Mouse (Mus musculus) liver, embryonic 11.5 days (tissue): ENCODE data around the gene St3gal5. TPM values are rescaled to one million over a fixed set of nuclear protein-coding genes. Genes with fewer than 3 reads are reported as not detected.

Experiments
- ATAC-seq: fragments of 200-750 bp; cut with Nextera tagmentation; replicated peaks from 2 replicates; pipeline ENCODE4 v1.8.0; 2017; ENCODE audit warnings: moderate number of reproducible peaks, mild to moderate bottlenecking, moderate TSS enrichment, moderate library complexity; ENCODE audit not compliant: low FRiP score
- DNase-seq: peaks from one replicate; pipeline ENCODE4 v3.0.0-alpha.2; 2017; ENCODE audit warnings: low spot score
- H3K27ac ChIP-seq: fragments of 300-500 bp; sonication (generic); 2 replicates; pipeline ENCODE4 v1.5.1; 2014; ENCODE audit warnings: mild to moderate bottlenecking, low read depth, low read length, control low read depth
- H3K27me3 ChIP-seq: fragments of 300-500 bp; sonication (generic); replicated peaks from 2 replicates; pipeline ENCODE4 v1.6.1; 2014; ENCODE audit warnings: low read length, mixed read lengths; ENCODE audit not compliant: control insufficient read depth, insufficient read depth
- H3K36me3 ChIP-seq: fragments of 300-500 bp; sonication (generic); 2 replicates; pipeline ENCODE4 v1.6.1; 2014; ENCODE audit warnings: mild to moderate bottlenecking, low read length, moderate library complexity, mixed read lengths; ENCODE audit not compliant: control insufficient read depth, insufficient read depth
- H3K4me1 ChIP-seq: fragments of 300-500 bp; sonication (generic); replicated peaks from 2 replicates; pipeline ENCODE4 v1.6.1; 2014; ENCODE audit warnings: low read length, mixed read lengths; ENCODE audit not compliant: control insufficient read depth, insufficient read depth
- H3K4me2 ChIP-seq: fragments of 300-500 bp; sonication (generic); 2 replicates; pipeline ENCODE4 v1.6.1; 2014; ENCODE audit warnings: mild to moderate bottlenecking, control low read depth, moderate library complexity
- H3K4me3 ChIP-seq: fragments of 300-500 bp; sonication (generic); 2 replicates; pipeline ENCODE4 v1.5.1; 2014; ENCODE audit warnings: low read depth, low read length, control low read depth
- H3K9ac ChIP-seq: fragments of 300-500 bp; sonication (generic); 2 replicates; pipeline ENCODE4 v1.6.1; 2014; ENCODE audit warnings: low read depth, low read length, control low read depth
- H3K9me3 ChIP-seq: fragments of 300-500 bp; sonication (generic); 2 replicates; pipeline ENCODE4 v1.6.1; 2016; ENCODE audit warnings: low read length, inconsistent platforms, mixed read lengths; ENCODE audit not compliant: control insufficient read depth
- WGBS: fragments of 180-500 bp; shearing (Covaris S2); extraction: QIAGEN DNeasy Blood & Tissue Kit; methylation state at CpG from one replicate; pipeline ENCODE4 v1.1.7; 2014; 5-methylcytosine and 5-hydroxymethylcytosine counted together
- polyA plus RNA-seq: library from polyadenylated mRNA; unstranded; fragments of >200 nt; fragmentation: Nextera tagmentation; extraction: Ambion mirVana; gene quantifications from 2 replicates; pipeline ENCODE4 v1.2.1, GENCODE M21; 2014

The St3gal5 gene
- polyA plus RNA-seq, 1 experiment from 2014 or later, result 109 TPM

DNA sequence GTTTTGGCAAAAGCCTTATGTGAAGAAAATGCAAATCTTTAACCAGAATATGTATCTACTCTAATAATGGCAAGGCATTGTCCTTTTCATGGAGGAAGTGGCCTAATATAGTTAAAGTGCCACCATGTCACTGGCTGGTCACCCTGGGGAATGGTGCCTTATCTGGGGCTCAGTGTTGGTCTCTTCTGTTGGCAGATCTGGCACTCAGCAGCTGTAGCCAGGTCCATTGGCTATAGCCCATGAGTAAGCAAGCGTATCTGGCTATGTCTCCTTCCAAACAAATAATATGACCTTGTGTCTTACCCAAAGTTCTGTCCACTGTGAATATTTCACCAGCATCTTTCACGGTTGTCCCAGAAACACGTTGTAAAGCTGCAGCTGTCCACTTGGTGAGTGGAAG is 74.0 kb downstream of the St3gal5 start:
- H3K27ac ChIP-seq, result no peak overlapping the region
- no peaks in the 10 kb centered on the region for H3K36me3 ChIP-seq
- ATAC-seq, result no peak
- H3K4me2 ChIP-seq, result no peak overlapping the region
- H3K9me3 ChIP-seq, result no peaks in the 10 kb centered on the region
- no peak overlapping the region for H3K4me3 ChIP-seq
- no peaks in the 10 kb centered on the region for H3K27me3 ChIP-seq
- H3K4me1 ChIP-seq, result no peaks in the 10 kb centered on the region
- no peak for DNase-seq
- 78% methylated on average over 3 of the region's 3 CpGs for WGBS
- H3K9ac ChIP-seq, result no peak overlapping the region

DNA sequence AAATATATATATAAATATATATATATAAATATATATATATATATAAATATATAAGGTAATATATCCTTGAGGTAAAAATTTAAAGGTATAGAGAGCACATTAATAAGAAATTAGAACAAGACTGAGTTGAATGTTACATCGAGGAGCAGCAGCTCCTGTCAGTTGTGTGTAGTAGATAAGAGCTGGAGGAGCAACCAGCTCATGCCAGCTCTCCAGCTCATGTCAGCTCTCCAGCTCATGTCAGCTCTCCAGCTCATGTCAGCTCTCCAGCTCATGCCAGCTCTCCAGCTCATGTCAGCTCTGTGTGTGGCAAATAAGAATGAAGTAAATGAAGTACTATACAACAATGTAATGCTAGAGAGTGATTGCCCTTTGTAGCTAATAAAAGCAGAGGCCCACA is 76.0 kb downstream of the St3gal5 start:
- no peaks in the 10 kb centered on the region for H3K9me3 ChIP-seq
- H3K4me2 ChIP-seq, result no peak overlapping the region
- H3K4me1 ChIP-seq, result no peaks in the 10 kb centered on the region
- H3K4me3 ChIP-seq, result no peak overlapping the region
- no peak overlapping the region for H3K27ac ChIP-seq
- DNase-seq (no peak), ATAC-seq (no peak; the same call in 1 of the 2 replicates)
- 36% methylated on average over 1 of the region's 1 CpGs for WGBS
- H3K27me3 ChIP-seq, result no peaks in the 10 kb centered on the region
- no peak overlapping the region for H3K9ac ChIP-seq
- H3K36me3 ChIP-seq, result no peaks in the 10 kb centered on the region

DNA sequence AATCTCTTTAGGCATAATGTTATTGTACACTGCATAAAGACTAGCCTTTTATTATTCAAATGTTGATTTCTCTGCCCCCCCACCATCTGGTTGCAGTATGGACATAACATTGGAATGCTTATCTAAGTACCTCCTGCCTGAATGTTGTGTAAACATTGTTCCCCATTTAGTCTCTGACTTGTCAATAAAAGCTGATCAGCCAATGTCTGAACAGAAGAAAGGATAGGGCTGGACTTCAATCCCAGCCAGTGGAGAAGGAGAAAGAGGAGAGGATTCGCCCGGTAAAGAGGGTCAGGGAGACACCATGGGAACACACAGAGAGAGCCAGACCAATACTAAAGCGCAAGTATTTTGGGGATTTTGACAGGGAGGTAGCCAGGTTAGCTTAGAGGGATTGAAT is 78.0 kb downstream of the St3gal5 start:
- ATAC-seq (no peak), DNase-seq (no peak)
- Histone ChIP-seq H3K9me3 (no peaks in the 10 kb centered on the region), H3K9ac (no peak overlapping the region), H3K4me2 (no peak overlapping the region), H3K4me3 (no peak overlapping the region), H3K27ac (no peak overlapping the region), H3K27me3 (no peaks in the 10 kb centered on the region), H3K36me3 (no peaks in the 10 kb centered on the region), H3K4me1 (no peaks in the 10 kb centered on the region)
- WGBS, result 54% methylated on average over 3 of the region's 3 CpGs

DNA sequence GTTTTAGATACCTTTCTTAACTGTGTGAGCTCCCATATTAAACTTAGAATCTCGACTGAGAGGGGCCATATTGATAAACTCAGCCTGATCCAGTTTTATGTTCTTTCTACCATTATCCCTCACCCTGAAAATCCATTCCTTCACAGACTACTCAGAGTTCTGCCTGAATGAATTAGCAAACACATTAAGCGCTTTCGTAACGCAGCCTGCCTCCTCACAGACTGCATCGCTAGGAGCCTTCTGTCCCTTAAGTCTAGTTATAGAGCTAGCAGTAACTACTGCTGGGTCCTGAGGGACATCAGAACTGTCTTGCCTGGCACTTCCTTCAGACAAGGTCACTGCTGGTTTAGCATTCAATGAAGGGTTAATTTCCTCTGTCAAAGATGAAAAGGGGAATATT is 78.6 kb downstream of the St3gal5 start:
- DNase-seq (no peak), ATAC-seq (no peak)
- Histone ChIP-seq H3K4me3 (no peak overlapping the region), H3K4me1 (no peaks in the 10 kb centered on the region), H3K27me3 (no peaks in the 10 kb centered on the region), H3K4me2 (no peak overlapping the region), H3K36me3 (no peaks in the 10 kb centered on the region), H3K9me3 (no peaks in the 10 kb centered on the region), H3K9ac (no peak overlapping the region), H3K27ac (no peak overlapping the region)
- WGBS, result 81% methylated on average over 5 of the region's 5 CpGs

DNA sequence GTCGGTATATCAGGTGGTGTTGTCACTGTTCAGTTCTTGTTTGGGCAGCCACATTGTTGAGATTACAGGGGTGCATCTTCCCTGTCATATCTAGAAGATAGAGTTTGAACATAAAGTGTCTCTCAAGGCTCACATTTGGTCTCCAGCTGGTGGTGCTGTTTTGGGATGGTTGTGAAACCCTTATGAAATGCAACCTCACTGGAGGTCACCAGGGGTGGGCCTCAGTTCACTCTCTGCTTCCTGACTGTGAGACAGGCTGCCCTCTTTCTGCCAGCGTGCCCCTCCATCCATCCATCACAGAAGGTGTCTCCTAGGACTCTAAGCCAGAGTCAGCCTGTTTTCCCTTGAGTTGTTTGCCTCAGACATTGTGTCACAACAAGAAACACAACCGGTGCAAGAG is 80.0 kb downstream of the St3gal5 start:
- no peak for DNase-seq
- no peaks in the 10 kb centered on the region for H3K36me3 ChIP-seq
- H3K4me3 ChIP-seq, result no peak overlapping the region
- H3K9ac ChIP-seq, result no peak overlapping the region
- no peaks in the 10 kb centered on the region for H3K27me3 ChIP-seq
- 62% methylated on average over 3 of the region's 3 CpGs for WGBS
- ATAC-seq, result no peak
- no peaks in the 10 kb centered on the region for H3K4me1 ChIP-seq
- H3K9me3 ChIP-seq, result no peaks in the 10 kb centered on the region
- no peak overlapping the region for H3K4me2 ChIP-seq
- no peak overlapping the region for H3K27ac ChIP-seq

DNA sequence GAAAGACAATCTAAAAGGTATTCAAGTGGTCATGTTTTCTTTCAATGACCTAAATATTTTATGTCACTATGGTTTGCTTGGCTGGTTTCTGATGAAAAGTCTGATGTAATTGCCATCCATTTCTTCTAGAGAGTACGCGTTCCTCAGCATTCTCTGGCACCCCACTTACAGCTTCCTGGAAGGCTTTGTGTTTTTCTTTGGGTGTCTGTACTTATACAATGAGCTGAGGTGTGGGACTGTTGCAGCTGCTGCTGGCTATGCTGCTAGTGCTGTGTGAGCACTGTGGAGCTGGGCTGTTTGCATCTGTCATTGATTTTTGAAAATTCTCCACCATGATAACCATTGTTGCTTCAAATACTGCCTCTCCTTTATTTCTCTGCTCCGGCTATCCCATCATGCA is 81.6 kb downstream of the St3gal5 start:
- no peaks in the 10 kb centered on the region for H3K9me3 ChIP-seq
- H3K27ac ChIP-seq, result no peak overlapping the region
- no peak overlapping the region for H3K4me3 ChIP-seq
- 92% methylated on average over 3 of the region's 3 CpGs for WGBS
- no peak for ATAC-seq
- H3K9ac ChIP-seq, result no peak overlapping the region
- H3K27me3 ChIP-seq, result no peaks in the 10 kb centered on the region
- H3K4me2 ChIP-seq, result no peak overlapping the region
- no peaks in the 10 kb centered on the region for H3K36me3 ChIP-seq
- H3K4me1 ChIP-seq, result no peaks in the 10 kb centered on the region
- DNase-seq, result no peak

DNA sequence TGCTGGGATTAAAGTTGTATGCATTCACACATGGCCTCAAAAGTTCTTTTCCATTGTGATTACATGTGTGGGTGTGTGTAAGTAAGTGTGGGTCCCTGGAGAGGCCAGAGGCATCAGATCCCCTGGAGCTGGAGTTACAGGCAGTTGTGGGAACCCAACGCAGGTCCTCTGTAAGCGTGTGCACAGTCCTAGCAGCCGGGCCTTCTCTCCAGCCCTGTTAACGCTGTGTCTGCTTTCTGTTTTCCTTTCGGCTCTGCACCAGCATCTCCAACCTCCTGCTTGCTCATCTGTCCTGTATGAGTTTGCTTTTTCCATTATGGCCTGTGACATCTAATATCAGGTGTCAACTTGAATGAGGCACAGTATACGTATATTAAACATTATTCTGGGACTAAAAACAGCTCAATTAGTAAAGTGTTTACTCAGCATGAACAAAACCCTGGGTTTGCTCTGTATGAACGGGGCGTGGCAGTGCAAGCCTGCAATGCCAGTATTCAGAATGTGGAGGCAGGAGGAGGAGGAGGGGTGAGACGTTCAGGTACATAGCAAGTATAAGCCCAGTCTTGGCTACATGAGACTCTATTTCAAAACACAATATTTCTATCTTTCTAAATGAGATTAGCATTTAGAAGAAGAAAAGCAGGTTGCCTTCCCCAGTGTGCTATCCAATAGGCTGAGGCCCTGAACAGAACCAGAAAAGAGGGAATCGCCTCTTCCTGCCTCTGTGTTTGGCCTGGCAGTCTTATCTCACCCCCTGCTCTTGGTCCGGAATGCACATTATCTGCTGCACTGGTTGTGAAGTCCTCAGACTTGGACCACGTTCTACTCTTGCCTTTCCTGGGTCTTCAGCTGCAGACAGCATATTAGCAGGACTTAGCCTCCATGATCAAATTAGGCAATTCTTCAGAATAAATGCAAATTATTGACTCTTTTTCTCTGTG is 82.4 kb downstream of the St3gal5 start:
- ATAC-seq (no peak), DNase-seq (no peak)
- Histone ChIP-seq H3K9ac (no peak overlapping the region), H3K4me3 (no peak overlapping the region), H3K27me3 (no peaks in the 10 kb centered on the region), H3K36me3 (no peaks in the 10 kb centered on the region), H3K4me2 (no peak overlapping the region), H3K9me3 (no peaks in the 10 kb centered on the region), H3K27ac (0 out of 2 replicates have a peak overlapping the region, but pooled peaks have one; percentile 15), H3K4me1 (no peaks in the 10 kb centered on the region)
- 58% methylated on average over 12 of the region's 12 CpGs for WGBS

DNA sequence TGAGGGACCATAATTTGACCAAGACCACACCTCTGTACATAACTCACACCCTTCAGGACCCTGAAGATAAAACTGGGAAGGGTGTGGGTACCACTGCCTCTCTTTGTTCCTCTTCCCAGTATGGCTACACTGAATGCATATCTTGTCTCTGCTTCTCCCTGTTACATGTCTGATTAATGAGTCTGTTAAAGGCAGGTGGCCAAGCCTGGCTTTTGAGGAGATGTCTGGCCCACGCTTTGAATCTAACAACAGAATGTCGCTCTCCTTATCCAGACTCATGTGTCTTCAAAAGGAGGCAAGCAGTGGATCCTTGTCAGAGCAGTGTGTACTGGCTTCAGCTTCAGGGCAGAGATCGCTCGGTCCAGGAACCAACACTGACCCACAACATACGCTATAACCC is 87.2 kb downstream of the St3gal5 start:
- no peaks in the 10 kb centered on the region for H3K4me1 ChIP-seq
- no peak overlapping the region for H3K4me3 ChIP-seq
- no peaks in the 10 kb centered on the region for H3K36me3 ChIP-seq
- no peak overlapping the region for H3K27ac ChIP-seq
- WGBS, result 89% methylated on average over 5 of the region's 5 CpGs
- H3K9me3 ChIP-seq, result no peaks in the 10 kb centered on the region
- H3K9ac ChIP-seq, result no peak overlapping the region
- H3K4me2 ChIP-seq, result no peak overlapping the region
- H3K27me3 ChIP-seq, result peaks cover 25% of the 10 kb centered on the region
- ATAC-seq (no peak), DNase-seq (no peak)

DNA sequence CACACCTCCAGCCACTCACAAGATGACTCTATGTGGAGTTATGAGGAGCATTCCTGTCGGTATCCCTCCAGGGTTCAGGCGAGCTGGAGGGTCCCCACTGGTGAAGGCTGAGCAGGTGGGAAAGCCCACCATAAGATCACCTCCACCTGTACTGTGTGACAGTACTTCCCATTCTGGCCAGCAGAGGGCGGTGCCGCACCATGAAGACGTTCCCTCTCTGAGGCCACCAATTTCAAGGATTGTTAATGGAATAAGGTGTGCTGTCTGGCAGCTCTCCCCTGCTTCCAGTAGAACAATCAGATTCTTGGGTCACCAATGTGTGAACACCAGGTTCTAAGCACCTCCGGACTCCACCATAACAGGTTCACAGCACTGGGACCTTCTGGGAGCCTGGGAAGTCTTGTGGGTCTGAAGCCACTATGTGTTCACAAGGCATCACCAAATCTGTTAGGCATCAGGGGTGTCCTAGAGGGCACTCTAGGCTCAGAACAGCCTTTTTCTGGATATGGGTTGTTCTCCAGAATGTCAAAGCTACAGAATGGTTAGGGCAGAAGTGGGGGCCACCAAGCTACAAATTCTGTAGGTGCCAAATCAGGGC is 88.6 kb downstream of the St3gal5 start:
- H3K27ac ChIP-seq, result no peak overlapping the region
- H3K4me2 ChIP-seq, result no peak overlapping the region
- DNase-seq, result peak; percentile 81
- H3K9ac ChIP-seq, result no peak overlapping the region
- 4% methylated on average over 6 of the region's 6 CpGs for WGBS
- H3K27me3 ChIP-seq, result peaks cover 33% of the 10 kb centered on the region
- no peak overlapping the region for H3K4me3 ChIP-seq
- no peaks in the 10 kb centered on the region for H3K36me3 ChIP-seq
- no peaks in the 10 kb centered on the region for H3K9me3 ChIP-seq
- ATAC-seq, result peak; percentile 41; the same call in 1 of the 2 replicates
- no peaks in the 10 kb centered on the region for H3K4me1 ChIP-seq
